Mouse (Mus musculus): ENCODE results near the gene Iqub.

The Iqub gene

GRCm38 (mm10) chr6:24514552-24515284, at the start of gene Iqub:
Gene Iqub (minus strand): TSS chr6:24515067.
- DNase-seq (ENCODE audit: low spot score): peak; percentile 59

DNA sequence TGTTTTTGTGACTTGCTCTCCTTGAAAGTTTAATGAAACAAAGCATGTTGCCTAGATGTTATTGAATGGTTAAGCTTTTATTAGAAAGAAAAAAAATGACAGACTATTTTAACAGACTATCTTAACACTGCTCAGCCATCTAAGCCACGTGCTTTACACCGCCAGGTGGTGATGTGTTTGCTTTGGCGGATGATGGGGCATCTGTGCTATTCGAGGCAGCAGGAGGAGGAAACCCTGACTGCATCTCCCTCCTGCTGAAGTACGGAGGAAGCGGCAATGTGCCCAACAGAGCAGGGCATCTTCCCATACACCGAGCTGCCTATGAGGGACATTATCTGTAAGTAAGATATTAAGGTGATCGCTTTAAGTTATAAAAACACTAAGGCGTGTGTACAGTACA, 49.2 kb upstream of the Iqub start:
- no peak for DNase-seq (ENCODE audit: low spot score)

DNA sequence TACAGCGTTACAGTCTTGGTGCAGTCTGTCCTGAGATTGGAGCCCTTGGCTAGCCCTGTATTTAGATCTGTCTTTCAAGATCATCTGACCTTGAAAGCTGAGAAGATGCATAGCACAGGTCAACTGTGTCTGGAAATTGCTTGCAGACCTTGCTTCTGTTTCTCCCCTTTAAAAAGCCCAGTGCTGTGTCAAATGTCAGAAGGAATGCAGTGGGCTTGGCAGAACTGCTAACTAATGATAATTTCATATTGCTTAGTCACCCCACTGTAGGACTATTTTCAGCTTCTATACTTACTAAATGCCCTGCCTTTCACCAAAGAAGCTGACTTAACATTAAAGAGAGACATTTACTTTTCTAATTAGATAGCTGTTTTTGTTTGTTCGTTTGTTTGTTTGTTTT, 40.6 kb upstream of the Iqub start:
- DNase-seq (ENCODE audit: low spot score): no peak

DNA sequence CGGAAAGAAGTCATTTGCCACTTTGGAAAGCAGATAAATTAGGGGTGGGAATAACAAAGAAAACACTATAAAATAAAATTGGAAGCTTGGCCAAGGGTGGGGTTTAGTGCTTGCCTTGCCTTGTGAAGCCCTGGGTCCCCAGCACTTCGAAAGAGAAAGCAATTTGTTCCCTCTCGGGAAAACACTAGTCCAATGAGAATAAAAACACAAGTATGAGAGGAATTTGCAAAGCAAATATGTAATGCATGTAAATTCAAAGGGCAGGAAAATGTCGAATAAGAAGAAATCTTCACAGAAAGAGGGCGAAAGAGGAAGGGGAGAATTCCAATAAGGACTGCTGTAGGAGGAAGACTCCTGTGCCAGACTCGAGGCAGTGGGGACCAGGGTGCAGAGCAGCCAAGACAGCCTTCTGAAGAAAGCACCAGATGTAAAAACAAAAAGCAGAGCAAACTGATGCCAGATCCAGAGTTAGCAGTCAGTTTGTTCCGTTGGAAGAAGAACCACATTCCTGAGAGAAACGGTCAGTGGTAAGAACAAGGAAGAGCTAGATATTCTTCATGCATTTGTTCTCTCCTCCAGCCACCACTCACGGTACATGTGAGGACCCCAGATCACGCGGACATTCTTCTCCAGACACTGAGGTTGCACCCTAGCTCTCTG, 39.7 kb upstream of the Iqub start:
- no peak for DNase-seq (ENCODE audit: low spot score)

DNA sequence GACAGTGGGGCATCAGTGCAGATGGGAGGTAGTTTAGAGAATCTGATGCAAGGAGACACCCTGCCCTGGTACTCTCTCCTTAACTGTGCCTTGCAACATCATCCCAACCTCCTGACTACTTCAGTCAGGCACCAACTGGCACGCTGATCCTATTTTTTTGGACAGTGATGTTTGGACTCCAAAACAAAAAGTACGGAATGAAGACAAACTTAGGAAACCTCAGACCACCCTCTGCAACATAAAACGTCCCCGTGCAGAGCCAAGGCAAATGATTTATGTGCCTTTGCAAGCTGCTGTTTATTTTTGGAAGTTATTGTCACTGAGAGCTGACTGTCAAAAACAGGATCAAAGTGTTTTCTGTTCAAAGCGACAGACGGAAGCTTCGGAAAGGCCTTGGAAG, 37.2 kb upstream of the Iqub start:
- no peak for DNase-seq (ENCODE audit: low spot score)

DNA sequence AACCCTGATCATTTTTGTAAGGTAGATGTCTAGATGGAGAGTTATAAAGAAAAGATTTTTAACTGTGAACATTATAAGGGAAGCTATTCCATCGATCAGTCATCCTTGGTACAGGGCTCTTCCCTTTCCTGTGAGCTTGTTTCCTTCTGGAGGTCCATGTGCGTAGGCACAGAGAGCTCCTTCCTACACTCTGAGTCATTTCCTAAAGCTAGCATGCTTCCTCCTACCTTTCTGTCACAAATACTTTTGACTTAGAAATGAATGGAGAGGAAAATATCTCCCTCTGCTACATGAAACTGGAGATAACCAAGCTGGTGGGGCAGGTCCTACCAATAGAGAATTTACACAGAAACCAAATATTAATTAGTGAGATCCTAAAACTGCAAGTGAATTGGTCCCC, 34.9 kb upstream of the Iqub start:
- no peak for DNase-seq (ENCODE audit: low spot score)

DNA sequence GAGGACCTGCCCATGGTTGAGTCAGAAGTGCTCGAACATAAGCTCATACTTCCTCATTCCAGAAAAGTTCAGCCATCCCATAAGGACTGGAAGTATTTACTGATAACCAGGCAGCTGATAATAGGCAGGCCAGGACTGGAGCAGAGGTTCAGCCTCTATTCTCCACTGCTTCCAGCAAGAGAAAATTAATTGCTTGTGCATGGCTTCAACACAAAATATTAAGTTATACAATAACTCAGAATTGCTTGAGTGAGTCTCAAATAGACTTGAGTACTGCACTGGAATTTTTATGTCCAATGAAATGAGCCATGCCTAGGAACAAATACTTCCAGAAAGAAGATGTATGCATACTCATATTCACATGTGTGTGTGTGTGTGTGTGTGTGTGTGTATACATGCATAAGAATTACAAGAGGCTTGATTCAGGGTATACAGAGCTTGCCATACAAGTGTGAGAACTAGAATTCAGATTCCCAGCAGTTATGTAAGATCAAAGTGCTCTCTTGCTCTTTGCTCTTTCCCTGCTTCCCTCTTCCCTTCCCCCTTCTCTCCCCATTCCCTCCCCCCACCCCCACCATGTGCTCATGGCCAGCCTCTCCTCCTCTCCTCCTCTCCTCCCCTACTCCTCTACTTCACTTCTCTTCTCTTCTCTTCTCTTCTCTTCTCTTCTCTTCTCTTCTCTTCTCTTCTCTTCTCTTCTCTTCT, 32.0 kb upstream of the Iqub start:
- DNase-seq (ENCODE audit: low spot score): no peak

DNA sequence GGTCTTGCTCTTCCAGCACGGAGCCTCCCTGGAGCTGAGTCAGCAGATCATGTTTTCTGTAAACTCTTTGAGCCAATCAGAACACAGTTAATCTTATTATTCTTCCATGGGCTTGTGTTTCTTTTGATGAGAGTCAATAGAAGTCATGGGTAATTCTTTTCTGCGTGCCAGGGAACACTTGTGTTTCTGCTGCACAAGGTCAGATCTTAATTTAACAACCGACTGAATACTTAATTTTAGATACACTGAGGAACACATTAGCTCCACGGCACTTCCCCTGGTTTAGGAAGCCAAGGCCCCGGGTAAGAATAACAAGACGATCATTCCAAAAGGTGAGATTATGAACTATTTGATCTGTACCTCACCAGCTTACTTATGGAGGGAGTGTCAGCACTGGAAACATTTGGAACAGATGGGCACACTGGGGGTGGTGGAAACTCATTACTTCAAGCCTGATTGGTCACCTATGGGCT, 28.3 kb upstream of the Iqub start:
- no peak for DNase-seq (ENCODE audit: low spot score)

- no peak for DNase-seq (ENCODE audit: low spot score)
Measured at GRCm38 (mm10) chr6:24542393-24542792, 27.5 kb upstream of the Iqub start.

DNA sequence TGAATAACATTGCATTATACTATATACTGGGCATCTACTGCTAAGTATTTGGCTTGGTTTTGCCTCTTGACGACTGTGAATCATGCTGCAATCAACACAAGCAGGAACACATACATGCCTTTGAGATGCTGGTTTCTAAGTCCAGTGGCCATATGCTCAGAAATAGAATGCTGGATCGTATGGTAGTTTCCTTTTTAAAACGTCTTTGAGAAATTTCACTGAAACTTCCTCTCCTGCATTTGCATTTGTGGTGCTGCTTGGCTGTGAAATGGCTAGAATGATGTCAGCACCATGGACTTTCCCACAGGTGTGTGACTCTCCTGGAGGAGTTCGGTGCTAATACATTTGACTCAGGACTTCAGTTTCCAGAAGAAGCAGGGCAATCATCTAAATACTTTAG, 25.2 kb upstream of the Iqub start:
- DNase-seq (ENCODE audit: low spot score): no peak

GRCm38 (mm10) chr6:24538435-24538834, 23.6 kb upstream of the Iqub start:
- no peak for DNase-seq (ENCODE audit: low spot score)

DNA sequence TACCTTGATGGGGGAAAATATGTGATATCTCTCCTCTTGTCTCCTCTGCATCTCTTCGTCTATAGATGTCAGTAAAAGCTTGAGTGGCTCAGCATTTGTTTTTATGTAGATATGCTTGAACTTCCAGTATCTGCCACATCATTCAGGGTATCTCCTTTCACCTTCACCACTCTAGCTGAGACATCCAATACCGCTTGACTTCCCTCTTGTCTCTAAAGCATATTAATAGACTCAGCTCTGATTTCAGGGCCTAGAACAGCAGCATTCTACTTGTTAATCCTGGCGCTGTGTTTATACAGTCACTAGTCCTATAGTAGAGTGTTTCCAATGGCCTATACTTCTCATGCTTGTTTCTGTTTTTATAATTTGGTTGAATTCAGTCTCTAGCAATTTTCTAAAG, 17.9 kb upstream of the Iqub start:
- no peak for DNase-seq (ENCODE audit: low spot score)

- no peak for DNase-seq (ENCODE audit: low spot score)
Measured at GRCm38 (mm10) chr6:24530711-24531420, 16.0 kb upstream of the Iqub start.

DNA sequence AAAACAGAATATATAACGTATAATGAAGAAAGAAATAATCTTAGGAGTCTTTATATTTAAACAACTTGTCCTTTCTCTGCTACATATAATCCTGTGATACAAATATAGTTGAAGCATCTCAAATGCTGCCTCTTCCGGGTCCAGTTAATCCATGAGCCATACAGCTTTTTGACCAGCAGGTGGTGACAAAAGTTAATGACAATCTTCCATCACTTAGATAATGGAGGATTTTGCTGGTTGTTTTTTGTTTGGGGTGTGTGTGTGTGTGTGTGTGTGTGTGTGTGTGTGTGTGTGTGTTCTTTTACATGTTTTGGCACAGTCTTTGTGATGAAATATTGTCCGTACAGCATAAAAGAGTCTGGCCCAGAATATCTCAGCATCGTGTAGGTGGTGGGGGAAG, 15.3 kb upstream of the Iqub start:
- no peak for DNase-seq (ENCODE audit: low spot score)

DNA sequence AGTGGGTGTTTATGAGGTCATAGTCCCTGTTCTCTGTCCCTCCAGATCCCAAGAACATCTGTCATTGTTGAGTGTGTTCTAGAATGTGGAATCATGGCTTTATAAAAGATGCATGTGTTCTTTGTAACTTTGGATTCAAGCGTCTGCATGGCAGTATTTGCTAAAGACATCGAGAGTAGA, 13.1 kb upstream of the Iqub start, which contains the start of gene Asb15:
TSS of gene Asb15 (plus strand) at position 81 of the 180 bp plus-strand sequence.
- no peak for DNase-seq (ENCODE audit: low spot score)

DNA sequence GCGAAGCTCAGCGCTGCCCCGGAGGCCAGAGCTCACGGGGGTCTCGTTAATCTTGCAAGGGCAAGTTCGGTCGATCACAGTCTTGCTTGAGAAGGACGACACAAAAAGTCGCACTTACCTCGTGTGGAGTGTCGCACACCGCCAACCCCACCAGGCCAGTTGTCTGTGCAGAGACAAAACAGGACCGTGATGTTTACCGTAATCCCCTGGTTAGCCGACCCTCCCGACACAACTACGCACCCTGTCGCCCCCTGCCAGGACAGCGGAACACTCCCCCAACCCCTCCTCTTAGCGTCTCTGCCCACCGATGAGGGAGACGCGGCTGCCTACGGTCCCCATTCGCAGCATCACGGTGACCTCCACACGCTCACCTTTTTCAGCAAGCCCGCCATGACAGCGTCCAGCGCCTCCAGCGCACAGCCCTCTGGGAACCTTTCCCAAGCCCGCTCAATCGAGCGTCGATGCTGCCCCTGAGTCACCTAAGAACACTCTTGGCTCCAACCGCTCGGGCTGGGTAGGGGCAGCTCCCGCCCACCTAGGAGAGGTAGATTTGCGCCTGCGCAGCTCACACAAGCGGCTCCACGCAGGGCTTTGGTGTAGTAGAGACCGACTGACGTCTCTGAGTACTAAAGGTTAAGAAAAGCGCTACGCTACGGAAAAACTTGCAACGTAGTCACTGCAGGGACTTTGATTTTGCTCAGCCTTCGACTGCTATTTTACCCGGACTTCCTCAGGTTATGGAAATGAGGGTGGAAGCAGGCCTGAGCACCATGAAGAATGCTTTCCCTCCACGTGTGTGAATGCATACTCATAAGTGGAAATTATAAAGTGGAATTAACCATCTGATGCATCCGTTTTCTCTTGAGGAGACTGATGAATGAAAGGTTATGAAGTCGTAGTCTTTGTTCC, 12.5 kb upstream of the Iqub start, which contains the start of gene Ndufa5:
TSS of gene Ndufa5 (minus strand) at position 859 of the 909 bp plus-strand sequence.
- peak; percentile 95 for DNase-seq (ENCODE audit: low spot score)

DNA sequence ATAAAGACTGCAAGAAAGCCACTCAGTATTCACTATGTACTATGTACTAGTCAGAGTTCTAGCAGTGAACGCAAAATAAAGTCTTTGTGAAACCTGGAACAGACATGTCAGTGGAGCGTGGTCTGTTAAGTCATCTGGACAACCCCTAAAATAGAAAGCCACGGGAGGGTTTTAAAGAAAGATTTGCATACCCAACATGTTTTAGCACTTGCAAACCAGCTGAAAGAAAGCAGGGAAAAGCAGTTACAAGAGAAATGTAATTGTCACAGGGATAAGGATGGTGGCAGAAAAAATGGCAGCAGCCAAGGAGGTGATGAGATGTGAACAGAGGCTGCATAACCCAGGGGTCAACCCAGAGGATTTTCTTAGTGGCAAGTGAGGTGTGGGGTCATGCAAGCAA, 10.8 kb upstream of the Iqub start:
- DNase-seq (ENCODE audit: low spot score): no peak

DNA sequence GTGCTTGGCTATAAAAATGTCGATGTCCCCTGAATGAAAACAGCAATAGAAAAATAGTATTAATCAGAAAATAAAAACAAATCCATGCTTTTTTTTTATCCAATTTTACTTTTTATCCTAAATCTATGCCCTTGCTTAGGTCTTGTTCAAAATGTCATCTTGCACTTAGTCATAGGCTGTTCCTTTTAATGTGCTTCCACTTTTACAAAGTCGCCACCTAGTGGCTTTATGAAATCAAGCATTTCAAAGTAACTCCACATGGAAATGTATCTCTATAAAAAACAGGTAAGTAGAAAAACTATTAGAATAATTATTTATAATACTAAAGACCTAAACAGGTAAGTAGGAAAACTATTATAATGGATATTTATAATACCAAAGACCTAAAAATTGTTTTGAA, 1.3 kb upstream of the Iqub start:
- DNase-seq (ENCODE audit: low spot score): no peak

DNA sequence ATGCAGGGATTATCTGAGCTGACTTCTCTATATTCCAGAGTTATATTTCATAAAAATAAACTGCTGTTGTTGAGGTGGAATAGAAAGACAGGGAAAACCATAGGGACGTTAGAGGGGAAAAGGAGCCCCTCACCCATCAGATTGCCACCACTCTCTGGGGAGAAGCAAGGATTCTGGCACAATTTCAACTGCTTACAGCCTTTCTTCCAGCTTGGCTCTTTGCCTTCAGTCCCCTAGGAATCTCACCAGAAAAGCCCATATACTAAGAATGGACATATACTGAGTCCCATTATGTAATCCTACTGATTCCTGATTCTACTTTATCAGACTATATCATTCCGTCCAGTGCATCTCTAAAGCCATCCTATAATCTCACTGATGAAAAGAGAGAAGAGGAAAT, 10.7 kb downstream of the Iqub start:
- no peak for DNase-seq (ENCODE audit: low spot score)

DNA sequence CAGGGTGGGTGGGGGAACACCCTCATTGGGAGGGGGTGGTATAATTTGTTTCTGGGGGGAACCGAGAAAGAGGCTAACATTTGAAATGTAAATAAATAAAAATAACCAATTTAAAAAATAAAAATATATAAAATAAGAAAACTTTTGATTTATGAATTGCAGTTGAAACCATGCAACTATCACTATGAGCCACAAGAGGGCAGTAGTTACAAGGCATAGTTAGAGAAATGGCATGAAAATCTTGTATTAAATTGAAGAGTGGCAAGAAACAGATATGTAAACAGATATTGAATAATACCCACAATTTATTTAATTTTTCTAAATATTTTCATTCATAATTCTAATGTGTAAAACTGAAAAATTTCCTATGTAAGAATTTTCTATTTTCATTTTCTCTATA, 24.5 kb downstream of the Iqub start:
- no peak for DNase-seq (ENCODE audit: low spot score)

DNA sequence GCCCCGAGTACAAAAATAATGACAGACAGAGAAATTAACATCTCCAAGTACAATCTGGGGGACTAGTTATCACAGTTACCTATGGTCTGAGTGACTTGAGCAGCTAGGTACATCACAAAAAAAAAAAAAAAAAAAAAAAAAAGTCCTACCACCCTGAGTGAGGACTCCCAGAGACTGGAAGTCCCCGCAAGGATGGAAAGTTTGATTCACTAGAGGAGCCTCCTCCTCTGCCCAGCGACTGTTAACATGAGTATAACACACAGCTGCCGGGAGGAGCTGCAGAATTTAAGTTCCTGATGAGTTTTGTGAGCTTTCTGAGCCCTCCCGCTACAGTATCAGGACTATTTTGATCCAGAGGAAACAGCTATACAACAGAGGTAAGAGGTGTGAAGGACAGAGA, 28.3 kb downstream of the Iqub start:
- no peak for DNase-seq (ENCODE audit: low spot score)

Measured in testis, postnatal 14 days (tissue).